Comparison of ENCODE assay signal across 11 mouse cellular contexts in the genomic region with DNA sequence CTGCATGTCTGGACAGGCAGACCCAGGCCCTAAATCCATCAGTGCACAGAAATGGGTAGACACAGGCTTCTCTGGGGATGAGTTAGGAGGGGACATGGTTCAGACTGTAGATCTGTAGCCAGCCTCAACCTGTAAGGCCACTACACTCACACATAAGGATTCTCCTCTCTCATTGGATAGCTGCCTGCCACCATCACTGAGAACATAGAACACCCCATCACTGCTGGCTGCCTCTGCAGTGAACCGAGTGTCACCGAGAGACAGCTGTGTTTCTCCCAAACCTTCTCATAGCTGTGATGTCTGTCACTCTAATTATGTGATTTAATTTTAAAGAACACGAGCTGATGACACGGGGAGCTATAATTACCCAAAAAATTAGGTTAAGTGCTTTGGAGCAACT. TPM values are rescaled to one million over a fixed set of nuclear protein-coding genes. Genes with fewer than 3 reads are reported as not detected.
DNase-seq lines count a peak whose midpoint lies in the region; ATAC-seq and TF ChIP-seq lines count a peak whose summit lies in the region.
"Had no signal": no experiment of that assay in that cellular context is flagged by ENCODE, and none has a peak within 500 bp of the region (broad histone marks: within the 10 kb centered on the region; RNA-seq: fewer than 3 reads in every experiment).

No protein-coding gene starts in this region.

- H3K27ac ChIP-seq in gastrocnemius, adult 2 months = peak overlapping the region; percentile 80
- no peak overlapping the region for H3K27ac ChIP-seq in kidney, embryonic 14.5 days (ENCODE audit: low read depth, low read length)
- no peak overlapping the region for H3K27ac ChIP-seq in midbrain, embryonic 13.5 days
- H3K27ac ChIP-seq in midbrain, embryonic 15.5 days = no peak overlapping the region
- no peak overlapping the region for H3K27ac ChIP-seq in limb, embryonic 14.5 days (replicated peaks; ENCODE audit: low read depth, low read length)
- H3K27ac ChIP-seq: forebrain, embryonic 13.5 days; neural tube, embryonic 13.5 days had no signal

- 0 out of 2 replicates have a peak, but pooled peaks cover 2% of the 10 kb centered on the region for H3K27me3 ChIP-seq in kidney, embryonic 14.5 days (ENCODE audit: control insufficient read depth, insufficient read depth, low read length)
- peaks cover 25% of the 10 kb centered on the region for H3K27me3 ChIP-seq in midbrain, embryonic 13.5 days
- 0 out of 2 replicates have a peak, but pooled peaks cover 5% of the 10 kb centered on the region for H3K27me3 ChIP-seq in midbrain, embryonic 15.5 days (replicated peaks)
- H3K27me3 ChIP-seq in limb, embryonic 14.5 days (ENCODE audit: control insufficient read depth, insufficient read depth, low read length) = no peaks in the 10 kb centered on the region

- no peaks in the 10 kb centered on the region for H3K36me3 ChIP-seq in kidney, embryonic 14.5 days (ENCODE audit: control insufficient read depth, insufficient read depth, low read length)
- H3K36me3 ChIP-seq in midbrain, embryonic 13.5 days = no peaks in the 10 kb centered on the region
- no peaks in the 10 kb centered on the region for H3K36me3 ChIP-seq in midbrain, embryonic 15.5 days (replicated peaks)
- H3K36me3 ChIP-seq in limb, embryonic 14.5 days (ENCODE audit: control insufficient read depth, insufficient read depth, low read length) = no peaks in the 10 kb centered on the region
- H3K36me3 ChIP-seq: neural tube, embryonic 13.5 days had no signal

- 82% methylated on average over 4 of the region's 4 CpGs for WGBS in kidney, embryonic 14.5 days
- 77% methylated on average over 4 of the region's 4 CpGs for WGBS in midbrain, embryonic 13.5 days
- WGBS in midbrain, embryonic 15.5 days = 78% methylated on average over 4 of the region's 4 CpGs
- 71% methylated on average over 4 of the region's 4 CpGs for WGBS in limb, embryonic 14.5 days

- ATAC-seq in kidney, embryonic 14.5 days (ENCODE audit: low FRiP score, low TSS enrichment) = peak; percentile 21
- peak; percentile 9; the same call in 1 of the 2 replicates for ATAC-seq in midbrain, embryonic 13.5 days
- ATAC-seq in midbrain, embryonic 15.5 days (replicated peaks) = no peak
- peak; percentile 27; the same call in 1 of the 2 replicates for ATAC-seq in limb, embryonic 14.5 days (ENCODE audit: low FRiP score, low read depth)

- H3K9ac ChIP-seq in kidney, embryonic 14.5 days (ENCODE audit: low read depth, low read length) = no peak overlapping the region
- no peak overlapping the region for H3K9ac ChIP-seq in midbrain, embryonic 13.5 days (replicated peaks)
- H3K9ac ChIP-seq in midbrain, embryonic 15.5 days = no peak overlapping the region
- H3K9ac ChIP-seq in limb, embryonic 14.5 days (ENCODE audit: low read depth, low read length, severe bottlenecking) = no peak overlapping the region
- H3K9ac ChIP-seq: forebrain, embryonic 13.5 days; neural tube, embryonic 13.5 days had no signal

- H3K4me2 ChIP-seq in kidney, embryonic 14.5 days (replicated peaks; ENCODE audit: low read depth, low read length) = peak overlapping the region; percentile 19; the same call in 1 of the 2 replicates
- no peak overlapping the region for H3K4me2 ChIP-seq in midbrain, embryonic 13.5 days (replicated peaks)
- no peak overlapping the region for H3K4me2 ChIP-seq in midbrain, embryonic 15.5 days
- H3K4me2 ChIP-seq in limb, embryonic 14.5 days (replicated peaks; ENCODE audit: low read depth, low read length, severe bottlenecking) = no peak overlapping the region
- H3K4me2 ChIP-seq: neural tube, embryonic 13.5 days had no signal

- no peak for DNase-seq in gastrocnemius, adult 2 months
- no peak for DNase-seq in gastrocnemius, adult 8-10 months (ENCODE audit: low spot score in 2 of 2)
- no peak for DNase-seq in kidney, adult 18-20 months
- no peak for DNase-seq in limb, embryonic 14.5 days (ENCODE audit: low spot score)
- DNase-seq in B cell, adult 2 months = no peak

- TF ChIP-seq POLR2A in limb, embryonic 14.5 days (IDR thresholded peaks at IDR 0.05; ENCODE audit: borderline replicate concordance, extremely low read depth, insufficient read depth, insufficient read length) = no peak

- intact Hi-C loops in gastrocnemius, adult 2 months (cut with DNase I) = loop anchor here (2.0 to 10.0 kb wide), 4 partner anchors 81 to 203 kb away; a partner anchor contains a TSS

- H3K4me1 ChIP-seq in kidney, embryonic 14.5 days (ENCODE audit: control insufficient read depth, insufficient read depth, low read length) = peaks cover 30% of the 10 kb centered on the region; the same call in 1 of the 2 replicates
- peaks cover 21% of the 10 kb centered on the region for H3K4me1 ChIP-seq in midbrain, embryonic 13.5 days (replicated peaks)
- peaks cover 12% of the 10 kb centered on the region for H3K4me1 ChIP-seq in midbrain, embryonic 15.5 days
- H3K4me1 ChIP-seq in limb, embryonic 14.5 days (ENCODE audit: control insufficient read depth, insufficient read depth, low read length) = peaks cover 36% of the 10 kb centered on the region

- TF ChIP-seq CTCF in gastrocnemius, adult 2 months (IDR thresholded peaks at IDR 0.05) = no peak

- peak overlapping the region; percentile 50 for H3K4me3 ChIP-seq in gastrocnemius, adult 2 months
- no peak overlapping the region for H3K4me3 ChIP-seq in kidney, embryonic 14.5 days (ENCODE audit: low read length)
- H3K4me3 ChIP-seq in midbrain, embryonic 13.5 days (replicated peaks) = no peak overlapping the region
- H3K4me3 ChIP-seq in midbrain, embryonic 15.5 days = no peak overlapping the region
- H3K4me3 ChIP-seq in limb, embryonic 14.5 days (replicated peaks; ENCODE audit: low read length) = no peak overlapping the region
- H3K4me3 ChIP-seq: forebrain, embryonic 13.5 days; neural tube, embryonic 13.5 days had no signal

- H3K9me3 ChIP-seq in kidney, embryonic 14.5 days (ENCODE audit: control insufficient read depth, low read length) = no peaks in the 10 kb centered on the region
- no peaks in the 10 kb centered on the region for H3K9me3 ChIP-seq in midbrain, embryonic 13.5 days
- no peaks in the 10 kb centered on the region for H3K9me3 ChIP-seq in midbrain, embryonic 15.5 days
- no peaks in the 10 kb centered on the region for H3K9me3 ChIP-seq in limb, embryonic 14.5 days (ENCODE audit: control insufficient read depth, low read length)
- H3K9me3 ChIP-seq: forebrain, embryonic 13.5 days; neural tube, embryonic 13.5 days had no signal

RNA-seq across cellular contexts. Expression of a gene that starts 54.5 kb away (rescaled TPM):
- under 1 TPM; 0.69 to 0.75 TPM for total RNA-seq in gastrocnemius, adult 2 months (2021)
- under 1 TPM in 3 of 4 experiments, not detected in 1; 0.36 to 0.70 (median 0.68) TPM for total RNA-seq in gastrocnemius, adult 8-10 months (2022)
- 16.0 and 22.2 TPM in 2 replicates for polyA plus RNA-seq in kidney, embryonic 14.5 days (2014; fragmentation: Nextera tagmentation; extraction: Ambion mirVana)
- 3.4 and 5.3 TPM in 2 replicates for polyA plus RNA-seq in midbrain, embryonic 13.5 days (2015; fragmentation: Nextera tagmentation; extraction: Ambion mirVana)
- 7.8 and 12.3 TPM in 2 replicates for polyA plus RNA-seq in midbrain, embryonic 15.5 days (2015; fragmentation: Nextera tagmentation; extraction: Ambion mirVana)
- 0.79 and 2.6 TPM in 2 replicates for polyA plus RNA-seq in limb, embryonic 14.5 days (2012; rRNA removed)
- 2.9 and 4.3 TPM in 2 replicates for polyA plus RNA-seq in limb, embryonic 14.5 days (2014; fragmentation: Nextera tagmentation; extraction: Ambion mirVana)
- polyA plus RNA-seq: inflammation-experienced regulatory T-cells, adult 6 months had no signal
